Mouse (Mus musculus): ENCODE measurements at regions not wholly inside any gene's neighbourhood (a gene's known extent, or its start where the extent isn't known, plus 50 kb on each side); places are given as distances from the start of the nearest gene placed in this dataset.

- Histone ChIP-seq H3K27ac (no peak overlapping the region), H3K4me3 (no peak overlapping the region), H3K9me3 (no peaks in the 10 kb centered on the region), H3K4me1 (peaks cover 4% of the 10 kb centered on the region; the same call in 1 of the 2 replicates), H3K4me2 (no peak overlapping the region), H3K36me3 (no peaks in the 10 kb centered on the region), H3K27me3 (no peaks in the 10 kb centered on the region), H3K9ac (no peak overlapping the region)
- ATAC-seq (ENCODE audit: insufficient number of reproducible peaks, insufficient read depth, low FRiP score, low TSS enrichment, low read depth): no peak
- WGBS: 72% methylated on average over 14 of the region's 14 CpGs
Measured at GRCm38 (mm10) chr12:36831307-36831997, 276.9 kb upstream of the Meox2 start.

GRCm38 (mm10) chr12:36842957-36843356 is 265.4 kb upstream of the Meox2 start:
- H3K9ac ChIP-seq: no peak overlapping the region
- no peak overlapping the region for H3K4me2 ChIP-seq
- H3K9me3 ChIP-seq: no peaks in the 10 kb centered on the region
- H3K27me3 ChIP-seq: no peaks in the 10 kb centered on the region
- no peaks in the 10 kb centered on the region for H3K36me3 ChIP-seq
- H3K4me1 ChIP-seq: no peaks in the 10 kb centered on the region
- H3K27ac ChIP-seq: no peak overlapping the region
- no peak overlapping the region for H3K4me3 ChIP-seq
- 98% methylated on average over 1 of the region's 1 CpGs for WGBS
- ATAC-seq (ENCODE audit: insufficient number of reproducible peaks, insufficient read depth, low FRiP score, low TSS enrichment, low read depth): no peak

- Histone ChIP-seq H3K27ac (no peak overlapping the region), H3K4me1 (no peaks in the 10 kb centered on the region), H3K36me3 (no peaks in the 10 kb centered on the region), H3K4me3 (no peak overlapping the region), H3K9ac (no peak overlapping the region), H3K9me3 (no peaks in the 10 kb centered on the region), H3K4me2 (no peak overlapping the region), H3K27me3 (no peaks in the 10 kb centered on the region)
- no peak for ATAC-seq (ENCODE audit: insufficient number of reproducible peaks, insufficient read depth, low FRiP score, low TSS enrichment, low read depth)
Measured at GRCm38 (mm10) chr12:36845130-36845529, 263.2 kb upstream of the Meox2 start.

DNA sequence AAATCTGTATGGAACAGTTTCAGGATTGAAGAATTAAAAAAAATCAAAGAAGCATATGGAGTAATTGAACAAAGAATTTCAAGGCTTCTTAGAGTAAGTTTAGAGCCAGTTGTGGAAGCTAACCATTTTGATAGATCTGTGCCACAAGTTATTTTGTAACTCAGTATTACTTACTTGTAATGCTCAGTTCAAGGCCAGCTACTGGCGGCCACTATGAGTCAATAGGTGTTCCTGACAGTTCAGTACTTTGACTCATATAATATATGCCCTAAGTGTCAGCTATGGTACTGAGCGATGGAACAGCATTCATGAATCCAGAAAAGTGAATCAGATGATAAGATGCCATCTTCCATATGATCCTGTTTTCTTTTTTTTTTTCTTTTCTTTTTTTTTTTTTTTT is 259.3 kb upstream of the Meox2 start:
- WGBS: 93% methylated on average over 2 of the region's 2 CpGs

GRCm38 (mm10) chr12:36863113-36863512 is 245.2 kb upstream of the Meox2 start:
- Histone ChIP-seq H3K9me3 (no peaks in the 10 kb centered on the region), H3K27ac (no peak overlapping the region)

More for the DNA sequence above, 259.3 kb upstream of the Meox2 start:
- Histone ChIP-seq H3K27me3 (no peaks in the 10 kb centered on the region), H3K36me3 (no peaks in the 10 kb centered on the region), H3K4me1 (no peaks in the 10 kb centered on the region), H3K9ac (no peak overlapping the region), H3K9me3 (no peaks in the 10 kb centered on the region), H3K4me3 (no peak overlapping the region), H3K4me2 (no peak overlapping the region), H3K27ac (no peak overlapping the region)
- no peak for ATAC-seq (ENCODE audit: insufficient number of reproducible peaks, insufficient read depth, low FRiP score, low TSS enrichment, low read depth)

DNA sequence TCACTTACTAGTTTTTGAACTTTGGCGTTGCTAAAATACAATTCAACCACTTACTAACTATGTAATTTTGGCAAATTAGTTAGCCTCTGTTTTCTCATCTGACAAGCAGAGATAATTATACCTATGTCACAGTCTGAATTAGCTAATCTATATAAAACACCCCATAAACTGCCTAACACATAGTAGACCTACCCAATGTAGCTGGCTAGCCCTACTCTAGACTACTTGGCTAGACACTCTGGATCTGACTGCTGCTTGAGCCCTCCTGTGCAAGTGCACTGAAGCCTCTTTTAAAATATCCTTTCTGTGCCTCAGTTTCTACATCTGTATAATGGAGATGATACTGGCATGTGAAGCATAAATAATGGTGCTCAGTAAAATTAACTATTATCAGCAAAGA is 227.6 kb upstream of the Meox2 start:
- Histone ChIP-seq H3K4me1 (no peaks in the 10 kb centered on the region), H3K27ac (no peak overlapping the region), H3K27me3 (no peaks in the 10 kb centered on the region), H3K36me3 (no peaks in the 10 kb centered on the region), H3K9ac (no peak overlapping the region), H3K4me3 (no peak overlapping the region), H3K9me3 (no peaks in the 10 kb centered on the region), H3K4me2 (no peak overlapping the region)
- 95% methylated on average over 1 of the region's 1 CpGs for WGBS
- ATAC-seq (ENCODE audit: insufficient number of reproducible peaks, insufficient read depth, low FRiP score, low TSS enrichment, low read depth): no peak

More at GRCm38 (mm10) chr12:36863113-36863512, 245.2 kb upstream of the Meox2 start:
- 0 out of 2 replicates have a peak, but pooled peaks cover 2% of the 10 kb centered on the region for H3K4me1 ChIP-seq
- no peak overlapping the region for H3K4me2 ChIP-seq
- no peaks in the 10 kb centered on the region for H3K27me3 ChIP-seq
- no peaks in the 10 kb centered on the region for H3K36me3 ChIP-seq
- no peak for ATAC-seq (ENCODE audit: insufficient number of reproducible peaks, insufficient read depth, low FRiP score, low TSS enrichment, low read depth)
- WGBS: 51% methylated on average over 7 of the region's 7 CpGs
- no peak overlapping the region for H3K9ac ChIP-seq
- H3K4me3 ChIP-seq: no peak overlapping the region

- no peak for ATAC-seq (ENCODE audit: insufficient number of reproducible peaks, insufficient read depth, low FRiP score, low TSS enrichment, low read depth)
- Histone ChIP-seq H3K4me1 (0 out of 2 replicates have a peak, but pooled peaks cover 2% of the 10 kb centered on the region), H3K9ac (no peak overlapping the region), H3K27ac (no peak overlapping the region), H3K36me3 (no peaks in the 10 kb centered on the region), H3K4me3 (no peak overlapping the region), H3K27me3 (no peaks in the 10 kb centered on the region), H3K9me3 (no peaks in the 10 kb centered on the region), H3K4me2 (no peak overlapping the region)
Measured at GRCm38 (mm10) chr12:36913364-36913763, 195.0 kb upstream of the Meox2 start.

GRCm38 (mm10) chr12:36917576-36918106 is 190.7 kb upstream of the Meox2 start:
- Histone ChIP-seq H3K27ac (no peak overlapping the region), H3K9ac (no peak overlapping the region), H3K9me3 (no peaks in the 10 kb centered on the region), H3K4me2 (no peak overlapping the region), H3K36me3 (no peaks in the 10 kb centered on the region), H3K4me1 (0 out of 2 replicates have a peak, but pooled peaks cover 2% of the 10 kb centered on the region), H3K27me3 (no peaks in the 10 kb centered on the region), H3K4me3 (no peak overlapping the region)
- 19% methylated on average over 1 of the region's 1 CpGs for WGBS
- ATAC-seq (ENCODE audit: insufficient number of reproducible peaks, insufficient read depth, low FRiP score, low TSS enrichment, low read depth): no peak

DNA sequence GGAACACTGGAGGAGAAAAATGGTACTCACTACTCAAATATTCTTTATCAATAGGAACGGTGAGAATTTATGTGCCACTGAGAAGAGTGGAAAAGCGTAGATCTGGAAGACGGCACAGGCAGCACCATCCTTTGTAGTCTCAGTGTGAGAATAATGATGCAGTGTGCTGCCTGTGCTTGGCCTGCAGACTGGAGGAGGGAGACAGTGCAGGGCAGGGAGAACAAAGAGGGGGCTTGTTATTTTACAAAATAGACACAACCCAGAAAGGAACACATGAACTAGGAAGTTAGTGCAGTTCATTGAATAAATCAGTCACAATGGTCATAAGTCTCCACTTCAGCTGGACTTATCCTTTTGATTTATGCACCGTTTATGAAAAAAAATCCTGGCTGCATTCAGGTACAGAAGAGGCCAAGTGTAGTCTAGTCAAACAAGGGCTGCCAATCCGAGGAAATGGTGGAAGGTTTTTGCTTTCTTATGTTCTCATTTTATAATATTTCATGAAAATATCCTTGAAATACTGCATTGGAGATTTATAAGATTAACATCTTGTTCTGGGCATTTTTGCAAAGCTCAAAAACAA is 190.0 kb upstream of the Meox2 start:
- Histone ChIP-seq H3K4me2 (no peak overlapping the region), H3K9ac (no peak overlapping the region), H3K4me3 (no peak overlapping the region), H3K27me3 (no peaks in the 10 kb centered on the region), H3K4me1 (0 out of 2 replicates have a peak, but pooled peaks cover under 1% of the 10 kb centered on the region), H3K9me3 (no peaks in the 10 kb centered on the region), H3K36me3 (no peaks in the 10 kb centered on the region), H3K27ac (no peak overlapping the region)
- 44% methylated on average over 5 of the region's 5 CpGs for WGBS
- no peak for ATAC-seq (ENCODE audit: insufficient number of reproducible peaks, insufficient read depth, low FRiP score, low TSS enrichment, low read depth)

DNA sequence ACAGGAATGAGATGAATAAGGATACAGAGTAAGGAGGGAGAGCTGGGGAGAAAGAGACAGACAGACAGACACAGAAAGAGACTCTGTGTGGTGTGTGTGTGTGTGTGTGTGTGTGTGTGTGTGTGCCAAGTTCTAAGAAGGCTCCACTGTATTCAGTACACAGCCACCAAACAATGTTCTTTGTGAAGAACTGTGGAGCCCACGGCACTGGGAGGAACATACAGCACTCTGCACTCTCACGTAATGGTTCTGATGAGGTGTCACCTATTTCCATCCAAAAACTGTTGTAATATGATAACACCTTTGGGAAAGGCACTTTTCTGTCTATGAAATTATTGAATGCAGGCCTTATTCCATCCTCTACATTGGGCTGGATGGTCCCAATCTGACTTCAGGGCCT is 184.8 kb upstream of the Meox2 start:
- no peaks in the 10 kb centered on the region for H3K27me3 ChIP-seq
- no peaks in the 10 kb centered on the region for H3K9me3 ChIP-seq
- no peaks in the 10 kb centered on the region; the same call in 1 of the 2 replicates for H3K4me1 ChIP-seq
- no peak for ATAC-seq (ENCODE audit: insufficient number of reproducible peaks, insufficient read depth, low FRiP score, low TSS enrichment, low read depth)
- H3K9ac ChIP-seq: no peak overlapping the region
- H3K4me3 ChIP-seq: no peak overlapping the region
- WGBS: 76% methylated on average over 2 of the region's 2 CpGs
- no peaks in the 10 kb centered on the region for H3K36me3 ChIP-seq
- H3K4me2 ChIP-seq: no peak overlapping the region
- H3K27ac ChIP-seq: no peak overlapping the region

DNA sequence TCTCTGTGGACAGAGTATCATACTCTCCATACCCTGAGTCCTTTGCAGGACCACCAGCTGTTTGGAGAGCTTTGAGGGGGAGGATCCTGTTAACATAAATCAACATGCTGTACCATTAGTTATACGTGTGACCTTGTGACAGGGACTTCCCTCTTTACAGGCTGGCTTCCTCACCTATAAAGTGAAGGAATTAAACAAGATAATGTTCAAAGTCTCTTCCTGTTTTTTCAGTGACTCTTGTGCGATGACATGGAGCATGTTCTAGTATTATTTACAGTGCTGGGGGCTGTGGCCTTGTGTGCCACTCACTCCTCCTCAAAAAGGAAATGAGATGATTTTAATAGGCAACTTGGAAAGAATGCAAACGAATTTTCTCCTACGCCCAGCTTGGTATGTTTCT is 182.1 kb upstream of the Meox2 start:
- Histone ChIP-seq H3K4me3 (no peak overlapping the region), H3K27ac (no peak overlapping the region; the same call in 1 of the 2 replicates), H3K9me3 (no peaks in the 10 kb centered on the region), H3K4me2 (no peak overlapping the region), H3K27me3 (no peaks in the 10 kb centered on the region), H3K36me3 (no peaks in the 10 kb centered on the region), H3K9ac (no peak overlapping the region), H3K4me1 (no peaks in the 10 kb centered on the region; the same call in 1 of the 2 replicates)
- 56% methylated on average over 4 of the region's 4 CpGs for WGBS
- ATAC-seq (ENCODE audit: insufficient number of reproducible peaks, insufficient read depth, low FRiP score, low TSS enrichment, low read depth): no peak

GRCm38 (mm10) chr12:36933118-36933610 is 175.2 kb upstream of the Meox2 start:
- no peaks in the 10 kb centered on the region for H3K27me3 ChIP-seq
- ATAC-seq (ENCODE audit: insufficient number of reproducible peaks, insufficient read depth, low FRiP score, low TSS enrichment, low read depth): no peak
- peak overlapping the region; percentile 35 for H3K4me2 ChIP-seq
- no peak overlapping the region for H3K27ac ChIP-seq
- peaks cover 5% of the 10 kb centered on the region; the same call in 1 of the 2 replicates for H3K4me1 ChIP-seq
- 9% methylated on average over 6 of the region's 6 CpGs for WGBS
- H3K9ac ChIP-seq: no peak overlapping the region
- H3K9me3 ChIP-seq: no peaks in the 10 kb centered on the region
- no peaks in the 10 kb centered on the region for H3K36me3 ChIP-seq
- no peak overlapping the region for H3K4me3 ChIP-seq

Data from embryonic facial prominence, embryonic 13.5 days (tissue).